Mouse (Mus musculus) neural tube, embryonic 15.5 days (tissue): ENCODE data around the gene Cenps. TPM values are rescaled to one million over a fixed set of nuclear protein-coding genes. Genes with fewer than 3 reads are reported as not detected.

ENCODE experiments used
- ATAC-seq: fragments of 200-750 bp; cut with Nextera tagmentation; 2 replicates; pipeline ENCODE4 v1.8.0; 2017; ENCODE audit warnings: mild to moderate bottlenecking, moderate TSS enrichment, moderate library complexity; ENCODE audit not compliant: low FRiP score
- H3K27ac ChIP-seq: fragments of 300-500 bp; sonication (generic); replicated peaks from 2 replicates; pipeline ENCODE4 v1.5.1; 2015; ENCODE audit warnings: mild to moderate bottlenecking, inconsistent platforms
- H3K27me3 ChIP-seq: fragments of 300-500 bp; sonication (generic); replicated peaks from 2 replicates; pipeline ENCODE4 v1.6.1; 2015; ENCODE audit warnings: inconsistent platforms
- H3K36me3 ChIP-seq: fragments of 300-500 bp; sonication (generic); 2 replicates; pipeline ENCODE4 v1.6.1; 2015; ENCODE audit warnings: inconsistent platforms
- H3K4me1 ChIP-seq: fragments of 300-500 bp; sonication (generic); 2 replicates; pipeline ENCODE4 v1.6.1; 2015; ENCODE audit warnings: inconsistent platforms
- H3K4me2 ChIP-seq: fragments of 300-500 bp; sonication (generic); 2 replicates; pipeline ENCODE4 v1.6.1; 2015; ENCODE audit warnings: inconsistent platforms, mild to moderate bottlenecking, moderate library complexity
- H3K4me3 ChIP-seq: fragments of 300-500 bp; sonication (generic); replicated peaks from 2 replicates; pipeline ENCODE4 v1.5.1; 2015; ENCODE audit warnings: mild to moderate bottlenecking, inconsistent platforms
- H3K9ac ChIP-seq: fragments of 300-500 bp; sonication (generic); replicated peaks from 2 replicates; pipeline ENCODE4 v1.6.1; 2015; ENCODE audit warnings: mild to moderate bottlenecking, inconsistent platforms
- H3K9me3 ChIP-seq: fragments of 300-500 bp; sonication (generic); replicated peaks from 2 replicates; pipeline ENCODE4 v1.6.1; 2016; ENCODE audit warnings: inconsistent platforms
- WGBS: fragments of 180-500 bp; shearing (Covaris S2); methylation state at CpG from one replicate; pipeline ENCODE4 v1.1.7; 2015; ENCODE audit warnings: mixed read lengths; 5-methylcytosine and 5-hydroxymethylcytosine counted together
- polyA plus RNA-seq: library from polyadenylated mRNA; unstranded; fragments of >200 nt; fragmentation: Nextera tagmentation; extraction: Ambion mirVana; gene quantifications from 2 replicates; pipeline ENCODE4 v1.2.1, GENCODE M21; 2015

The Cenps gene
- polyA plus RNA-seq, 1 experiment from 2014 or later = 17.3 TPM

DNA sequence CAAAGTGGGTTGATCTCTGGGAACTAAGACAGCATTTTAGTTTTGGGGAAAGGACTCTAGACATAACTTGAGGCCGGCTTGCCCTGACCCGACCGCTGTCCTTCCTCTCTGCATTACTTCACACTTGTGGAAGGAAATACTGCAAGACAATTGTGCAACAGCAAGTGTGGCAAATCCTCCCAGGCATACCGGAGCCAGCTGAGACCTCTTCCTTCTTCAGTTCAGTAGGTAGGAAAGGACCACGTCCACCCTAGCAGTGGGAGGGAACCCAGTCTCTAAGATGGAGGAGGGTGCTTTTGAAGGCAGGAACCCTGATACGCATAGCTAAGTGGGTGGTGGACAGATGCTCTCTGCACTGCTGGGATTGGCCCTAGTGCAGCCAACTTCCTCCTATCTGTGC is 18.3 kb upstream of the Cenps start:
- Histone ChIP-seq H3K9ac (no peak overlapping the region), H3K27me3 (no peaks in the 10 kb centered on the region), H3K27ac (no peak overlapping the region), H3K4me3 (no peak overlapping the region), H3K4me1 (no peaks in the 10 kb centered on the region), H3K36me3 (peaks cover 98% of the 10 kb centered on the region), H3K9me3 (no peaks in the 10 kb centered on the region), H3K4me2 (no peak overlapping the region)
- ATAC-seq = no peak
- WGBS = 95% methylated on average over 6 of the region's 6 CpGs

- Histone ChIP-seq H3K4me3 (no peak overlapping the region), H3K4me1 (no peaks in the 10 kb centered on the region), H3K9me3 (no peaks in the 10 kb centered on the region), H3K27me3 (no peaks in the 10 kb centered on the region), H3K4me2 (no peak overlapping the region), H3K9ac (no peak overlapping the region), H3K27ac (no peak overlapping the region), H3K36me3 (peaks cover 98% of the 10 kb centered on the region)
- 98% methylated on average over 7 of the region's 7 CpGs for WGBS
- no peak for ATAC-seq
Measured at GRCm38 (mm10) chr4:149154859-149155258, 17.4 kb upstream of the Cenps start.

DNA sequence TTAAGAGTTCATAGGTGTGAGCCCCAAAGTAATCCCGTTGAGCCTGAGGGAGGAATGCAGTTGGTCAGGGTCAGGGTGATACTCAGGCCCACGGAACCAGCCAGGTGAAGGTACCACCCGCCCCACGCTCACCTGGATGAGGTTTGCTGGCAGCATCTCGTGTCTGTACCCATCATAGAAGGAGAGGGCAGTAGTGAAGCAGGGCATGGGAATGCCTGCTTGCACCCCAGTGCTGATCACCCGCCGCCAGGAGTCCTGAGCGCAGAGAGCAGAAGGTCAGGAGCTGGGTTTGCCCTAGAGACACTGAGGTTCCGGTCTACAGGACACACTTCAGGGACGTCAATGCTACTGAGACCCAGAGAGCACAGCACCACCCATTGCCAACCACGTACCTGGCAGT is 13.3 kb upstream of the Cenps start:
- no peak overlapping the region for H3K4me2 ChIP-seq
- H3K36me3 ChIP-seq = peaks cover 66% of the 10 kb centered on the region
- H3K9ac ChIP-seq = no peak overlapping the region
- no peak for ATAC-seq
- H3K4me1 ChIP-seq = no peaks in the 10 kb centered on the region
- no peak overlapping the region for H3K4me3 ChIP-seq
- H3K9me3 ChIP-seq = no peaks in the 10 kb centered on the region
- 96% methylated on average over 11 of the region's 11 CpGs for WGBS
- no peak overlapping the region for H3K27ac ChIP-seq
- H3K27me3 ChIP-seq = no peaks in the 10 kb centered on the region

DNA sequence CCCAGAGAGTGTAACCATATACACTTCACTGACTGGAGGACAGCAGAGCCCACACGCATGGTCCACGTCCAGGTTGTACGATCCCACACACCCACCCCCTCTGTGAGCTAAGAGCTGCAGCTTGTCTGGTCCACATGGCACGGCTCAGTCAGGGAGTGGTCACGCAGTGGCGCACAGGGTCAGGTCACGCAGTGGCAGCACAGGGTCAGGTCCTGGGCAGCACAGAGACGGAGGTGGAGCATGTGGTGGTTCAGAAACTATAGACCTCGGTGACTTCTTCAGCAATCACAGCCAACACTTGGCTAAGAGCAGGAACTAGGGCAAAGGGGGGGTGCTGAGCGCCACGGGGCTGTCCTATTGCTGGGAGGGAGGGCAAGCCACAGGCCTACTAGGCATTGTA is 12.8 kb upstream of the Cenps start:
- H3K27ac ChIP-seq = 0 out of 2 replicates have a peak overlapping the region, but pooled peaks have one; percentile 23
- no peaks in the 10 kb centered on the region for H3K9me3 ChIP-seq
- no peak overlapping the region for H3K4me3 ChIP-seq
- H3K27me3 ChIP-seq = no peaks in the 10 kb centered on the region
- H3K4me1 ChIP-seq = no peaks in the 10 kb centered on the region
- WGBS = 84% methylated on average over 11 of the region's 11 CpGs
- H3K9ac ChIP-seq = no peak overlapping the region
- peaks cover 62% of the 10 kb centered on the region for H3K36me3 ChIP-seq
- H3K4me2 ChIP-seq = no peak overlapping the region
- no peak for ATAC-seq

GRCm38 (mm10) chr4:149149611-149150010 is 12.2 kb upstream of the Cenps start:
- H3K9me3 ChIP-seq = no peaks in the 10 kb centered on the region
- H3K4me1 ChIP-seq = 0 out of 2 replicates have a peak, but pooled peaks cover 1% of the 10 kb centered on the region
- no peak overlapping the region for H3K9ac ChIP-seq
- WGBS = 70% methylated on average over 7 of the region's 7 CpGs
- ATAC-seq = no peak
- H3K4me2 ChIP-seq = no peak overlapping the region
- no peaks in the 10 kb centered on the region for H3K27me3 ChIP-seq
- peaks cover 56% of the 10 kb centered on the region for H3K36me3 ChIP-seq
- no peak overlapping the region for H3K4me3 ChIP-seq
- peak overlapping the region; percentile 37 for H3K27ac ChIP-seq

DNA sequence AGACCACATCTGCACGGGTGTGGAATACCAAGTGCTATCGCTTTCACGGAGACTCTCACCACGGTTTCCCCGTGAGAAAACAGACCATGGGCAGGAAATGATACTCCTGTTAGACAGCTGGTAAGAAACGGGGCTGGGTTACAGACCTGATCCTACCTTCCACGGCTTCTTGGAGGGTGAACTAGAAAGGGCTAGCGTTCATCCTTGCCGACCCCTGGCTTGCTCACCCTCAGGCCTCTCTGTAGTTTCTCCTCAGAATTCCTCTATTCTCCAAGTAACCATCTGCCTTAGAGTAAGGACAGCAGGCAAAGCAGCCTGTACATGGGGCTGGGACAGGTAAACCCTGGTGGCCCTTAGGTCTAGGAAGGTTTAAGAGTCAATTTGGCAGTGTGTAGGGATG is 11.8 kb upstream of the Cenps start:
- Histone ChIP-seq H3K27ac (peak overlapping the region; percentile 37), H3K9ac (no peak overlapping the region), H3K9me3 (no peaks in the 10 kb centered on the region), H3K4me2 (no peak overlapping the region), H3K27me3 (no peaks in the 10 kb centered on the region), H3K36me3 (peaks cover 52% of the 10 kb centered on the region), H3K4me1 (0 out of 2 replicates have a peak, but pooled peaks cover 3% of the 10 kb centered on the region), H3K4me3 (no peak overlapping the region)
- ATAC-seq = no peak
- WGBS = 84% methylated on average over 9 of the region's 9 CpGs

- Histone ChIP-seq H3K27ac (no peak overlapping the region), H3K36me3 (peaks cover 40% of the 10 kb centered on the region), H3K9ac (no peak overlapping the region), H3K9me3 (no peaks in the 10 kb centered on the region), H3K27me3 (no peaks in the 10 kb centered on the region), H3K4me3 (no peak overlapping the region), H3K4me2 (no peak overlapping the region), H3K4me1 (0 out of 2 replicates have a peak, but pooled peaks cover 3% of the 10 kb centered on the region)
- no peak for ATAC-seq
- 82% methylated on average over 4 of the region's 4 CpGs for WGBS
Measured at GRCm38 (mm10) chr4:149148084-149148483, 10.7 kb upstream of the Cenps start.

- no peaks in the 10 kb centered on the region for H3K9me3 ChIP-seq
- no peak overlapping the region for H3K4me3 ChIP-seq
- no peak overlapping the region for H3K27ac ChIP-seq
- ATAC-seq = no peak
- no peak overlapping the region for H3K9ac ChIP-seq
- H3K27me3 ChIP-seq = no peaks in the 10 kb centered on the region
- 0 out of 2 replicates have a peak, but pooled peaks cover 3% of the 10 kb centered on the region for H3K4me1 ChIP-seq
- H3K4me2 ChIP-seq = no peak overlapping the region
- peaks cover 35% of the 10 kb centered on the region for H3K36me3 ChIP-seq
- 93% methylated on average over 7 of the region's 7 CpGs for WGBS
Measured at GRCm38 (mm10) chr4:149147528-149147927, 10.1 kb upstream of the Cenps start.

- H3K4me3 ChIP-seq = no peak overlapping the region
- no peaks in the 10 kb centered on the region for H3K27me3 ChIP-seq
- WGBS = 91% methylated on average over 4 of the region's 4 CpGs
- H3K36me3 ChIP-seq = peaks cover 12% of the 10 kb centered on the region
- no peak for ATAC-seq
- H3K9ac ChIP-seq = no peak overlapping the region
- H3K9me3 ChIP-seq = no peaks in the 10 kb centered on the region
- no peak overlapping the region for H3K4me2 ChIP-seq
- H3K27ac ChIP-seq = no peak overlapping the region
- 0 out of 2 replicates have a peak, but pooled peaks cover 3% of the 10 kb centered on the region for H3K4me1 ChIP-seq
Measured at GRCm38 (mm10) chr4:149145151-149145550, 7.7 kb upstream of the Cenps start.

DNA sequence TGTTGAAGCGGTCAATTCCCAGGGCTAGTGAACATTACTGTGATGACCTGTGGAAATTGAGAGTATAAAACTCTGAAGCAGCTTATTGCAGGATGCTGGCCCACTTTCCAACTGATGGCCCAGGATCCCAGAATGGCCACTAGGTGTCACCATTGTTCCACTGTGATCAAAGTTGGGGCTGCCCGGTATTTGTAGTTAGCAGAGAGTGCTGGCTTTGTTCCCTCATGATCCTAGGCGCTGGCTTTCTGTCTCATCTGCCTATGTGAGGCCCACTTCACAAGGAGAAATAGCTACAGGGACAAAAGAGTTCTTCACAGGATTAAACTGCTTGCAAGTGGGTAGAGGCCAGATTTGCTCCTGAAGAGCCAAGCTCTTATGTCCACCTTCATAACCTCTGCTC is 7.0 kb upstream of the Cenps start:
- 0 out of 2 replicates have a peak, but pooled peaks cover 3% of the 10 kb centered on the region for H3K4me1 ChIP-seq
- H3K27me3 ChIP-seq = no peaks in the 10 kb centered on the region
- no peak overlapping the region for H3K9ac ChIP-seq

DNA sequence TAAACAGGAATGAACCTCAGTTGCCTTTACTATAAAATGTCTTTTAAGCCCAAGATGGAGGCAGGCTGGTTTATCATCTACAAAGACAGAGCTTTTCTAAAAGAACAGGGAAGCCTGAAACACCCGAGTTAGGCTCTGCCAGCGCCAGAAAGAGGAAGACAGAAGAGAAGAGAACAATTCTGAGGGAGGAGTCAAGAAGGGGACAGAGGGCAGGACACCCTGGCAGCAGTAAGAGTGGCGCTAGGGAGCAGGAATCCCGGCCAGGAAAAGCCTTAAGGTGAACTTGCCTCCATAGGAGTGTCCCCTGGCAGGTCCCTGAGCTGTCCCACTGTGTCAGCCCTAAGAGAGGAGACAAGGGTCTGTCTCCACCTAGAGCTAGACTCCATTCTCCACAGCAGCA is 6.2 kb upstream of the Cenps start:
- no peak overlapping the region for H3K4me2 ChIP-seq
- H3K4me1 ChIP-seq = 0 out of 2 replicates have a peak, but pooled peaks cover 3% of the 10 kb centered on the region
- 43% methylated on average over 4 of the region's 4 CpGs for WGBS
- H3K27ac ChIP-seq = no peak overlapping the region
- no peaks in the 10 kb centered on the region for H3K36me3 ChIP-seq
- H3K27me3 ChIP-seq = no peaks in the 10 kb centered on the region
- H3K9ac ChIP-seq = no peak overlapping the region
- no peak overlapping the region for H3K4me3 ChIP-seq
- ATAC-seq = no peak
- no peaks in the 10 kb centered on the region for H3K9me3 ChIP-seq

More for the DNA sequence above, 7.0 kb upstream of the Cenps start:
- H3K4me3 ChIP-seq = no peak overlapping the region
- no peak overlapping the region for H3K4me2 ChIP-seq
- 0 out of 2 replicates have a peak overlapping the region, but pooled peaks have one; percentile 37 for H3K27ac ChIP-seq
- peaks cover 5% of the 10 kb centered on the region for H3K36me3 ChIP-seq
- peak; percentile 87 for ATAC-seq
- no peaks in the 10 kb centered on the region for H3K9me3 ChIP-seq
- WGBS = 4% methylated on average over 3 of the region's 3 CpGs

GRCm38 (mm10) chr4:149138515-149138914 is 1.1 kb upstream of the Cenps start:
- no peaks in the 10 kb centered on the region for H3K27me3 ChIP-seq
- no peak overlapping the region for H3K4me3 ChIP-seq
- H3K36me3 ChIP-seq = no peaks in the 10 kb centered on the region
- H3K4me1 ChIP-seq = peaks cover 9% of the 10 kb centered on the region
- 89% methylated on average over 8 of the region's 8 CpGs for WGBS
- H3K9me3 ChIP-seq = no peaks in the 10 kb centered on the region
- H3K4me2 ChIP-seq = no peak overlapping the region
- no peak overlapping the region for H3K27ac ChIP-seq
- H3K9ac ChIP-seq = no peak overlapping the region
- no peak for ATAC-seq
